Mouse (Mus musculus) spleen, adult 10 weeks (tissue): ENCODE data around the gene Olfr770. TPM values are rescaled to one million over a fixed set of nuclear protein-coding genes. Genes with fewer than 3 reads are reported as not detected.

Source experiments
- polyA plus RNA-seq: library from polyadenylated mRNA; stranded (reverse); fragments of 350-450 nt; fragmentation: Illumina TruSeq; extraction: RNeasy Lipid Tissue Mini Kit (QIAGEN cat#74804); gene quantifications from one replicate; pipeline ENCODE4 v1.2.3, GENCODE M21; 2015; ENCODE audit warnings: low replicate concordance; ENCODE audit not compliant: insufficient read depth

Olfr770 gene
- polyA plus RNA-seq: not detected

GRCm38 (mm10) chr10:129138898-129139297 is at the start of gene Olfr770:
TSS of gene Olfr770 (minus strand) at chr10:129138998.

GRCm38 (mm10) chr10:129187319-129187718 is 48.5 kb upstream of the Olfr770 start, which contains the start of gene Olfr773:
TSS of gene Olfr773 (minus strand) at chr10:129187419.

GRCm38 (mm10) chr10:129177821-129178220 is 39.0 kb upstream of the Olfr770 start, which contains the start of gene Olfr772:
TSS of gene Olfr772 (minus strand) at chr10:129177921.

GRCm38 (mm10) chr10:129164651-129165050 is 25.9 kb upstream of the Olfr770 start, which contains the start of gene Olfr771:
TSS of gene Olfr771 (minus strand) at chr10:129164751.

GRCm38 (mm10) chr10:129117761-129118160 is 21.0 kb downstream of the Olfr770 start, which contains the start of gene Olfr769:
TSS of gene Olfr769 (minus strand) at chr10:129117861.

GRCm38 (mm10) chr10:129099275-129099674 is 39.5 kb downstream of the Olfr770 start, which contains the start of gene Olfr768:
TSS of gene Olfr768 (minus strand) at chr10:129099375.

GRCm38 (mm10) chr10:129082810-129083209 is 56.0 kb downstream of the Olfr770 start, which contains the start of gene Olfr767:
TSS of gene Olfr767 (minus strand) at chr10:129082910.

Other genes starting within 250 kb of the Olfr770 start
- gene Gdf11, start 247.3 kb downstream of the Olfr770 start, polyA plus RNA-seq: 20.5 TPM
- gene Cd63, start 238.0 kb downstream of the Olfr770 start, polyA plus RNA-seq: 133 TPM
- gene Rdh5, start 216.1 kb downstream of the Olfr770 start, polyA plus RNA-seq: 10.6 TPM
- 64.2 TPM for gene Bloc1s1, start 215.0 kb downstream of the Olfr770 start, polyA plus RNA-seq
- 1.9 TPM for gene Itga7, start 205.2 kb downstream of the Olfr770 start, polyA plus RNA-seq
- not detected for gene Mettl7b, start 178.0 kb downstream of the Olfr770 start, polyA plus RNA-seq
- not detected for gene Olfr9, start 149.6 kb downstream of the Olfr770 start, polyA plus RNA-seq
- not detected for gene Olfr763, start 128.2 kb downstream of the Olfr770 start, polyA plus RNA-seq
- gene Olfr764-ps1, start 99.1 kb downstream of the Olfr770 start, polyA plus RNA-seq: not detected
- gene Olfr765, start 89.0 kb downstream of the Olfr770 start, polyA plus RNA-seq: not detected
- gene Olfr766-ps1, start 70.0 kb downstream of the Olfr770 start, polyA plus RNA-seq: not detected
- not detected for gene Olfr767, start 56.1 kb downstream of the Olfr770 start, polyA plus RNA-seq
- gene Olfr768, start 39.6 kb downstream of the Olfr770 start, polyA plus RNA-seq: not detected
- not detected for gene Olfr769, start 21.1 kb downstream of the Olfr770 start, polyA plus RNA-seq
- not detected for gene Olfr771, start 25.8 kb upstream of the Olfr770 start, polyA plus RNA-seq
- gene Olfr772, start 38.9 kb upstream of the Olfr770 start, polyA plus RNA-seq: not detected
- not detected for gene Olfr773, start 48.4 kb upstream of the Olfr770 start, polyA plus RNA-seq
- gene Olfr774, start 97.2 kb upstream of the Olfr770 start, polyA plus RNA-seq: not detected
- gene Olfr775, start 109.4 kb upstream of the Olfr770 start, polyA plus RNA-seq: not detected
- gene Olfr776, start 120.1 kb upstream of the Olfr770 start, polyA plus RNA-seq: not detected
- not detected for gene Olfr777, start 132.5 kb upstream of the Olfr770 start, polyA plus RNA-seq
- not detected for gene Olfr780, start 179.1 kb upstream of the Olfr770 start, polyA plus RNA-seq
- gene Olfr781, start 189.9 kb upstream of the Olfr770 start, polyA plus RNA-seq: not detected
- gene Olfr782, start 209.9 kb upstream of the Olfr770 start, polyA plus RNA-seq: not detected
- gene Olfr784, start 245.1 kb upstream of the Olfr770 start, polyA plus RNA-seq: not detected